Mouse (Mus musculus): ENCODE measurements around the gene Asb2.

DNA sequence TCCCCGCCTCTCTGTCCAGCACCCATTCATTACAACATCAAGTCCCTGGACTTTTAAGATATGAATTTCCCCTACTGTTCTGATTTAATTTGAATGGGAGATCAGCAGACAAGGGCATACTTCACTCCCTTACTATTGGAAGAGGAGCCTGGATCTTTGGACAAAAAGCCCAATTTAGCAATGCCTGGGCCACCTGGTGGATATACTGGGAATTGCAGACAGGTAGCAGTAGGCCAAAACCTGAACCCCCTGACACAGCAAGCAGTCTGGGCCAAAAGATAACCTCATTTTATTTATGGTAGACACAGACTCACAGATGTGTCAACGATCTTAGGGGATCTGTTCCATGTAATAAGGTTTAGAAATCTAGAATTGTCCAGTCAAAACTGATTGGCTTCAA, 54.2 kb downstream of the Asb2 start:
- TF ChIP-seq CTCF (IDR thresholded peaks at IDR 0.05; ENCODE audit: low read depth, low read length): peak; percentile 65; the same call in 1 of the 2 replicates
- TF ChIP-seq POLR2A (IDR thresholded peaks at IDR 0.05; ENCODE audit: extremely low read depth, insufficient read depth, low read length): no peak

All from liver, adult 2 months (tissue).